Mouse (Mus musculus): ENCODE measurements around the gene Mapk8ip3. TPM values are rescaled to one million over a fixed set of nuclear protein-coding genes. Genes with fewer than 3 reads are reported as not detected.

The Mapk8ip3 gene
- polyA plus RNA-seq, 1 experiment from 2014 or later = 36.5 TPM

DNA sequence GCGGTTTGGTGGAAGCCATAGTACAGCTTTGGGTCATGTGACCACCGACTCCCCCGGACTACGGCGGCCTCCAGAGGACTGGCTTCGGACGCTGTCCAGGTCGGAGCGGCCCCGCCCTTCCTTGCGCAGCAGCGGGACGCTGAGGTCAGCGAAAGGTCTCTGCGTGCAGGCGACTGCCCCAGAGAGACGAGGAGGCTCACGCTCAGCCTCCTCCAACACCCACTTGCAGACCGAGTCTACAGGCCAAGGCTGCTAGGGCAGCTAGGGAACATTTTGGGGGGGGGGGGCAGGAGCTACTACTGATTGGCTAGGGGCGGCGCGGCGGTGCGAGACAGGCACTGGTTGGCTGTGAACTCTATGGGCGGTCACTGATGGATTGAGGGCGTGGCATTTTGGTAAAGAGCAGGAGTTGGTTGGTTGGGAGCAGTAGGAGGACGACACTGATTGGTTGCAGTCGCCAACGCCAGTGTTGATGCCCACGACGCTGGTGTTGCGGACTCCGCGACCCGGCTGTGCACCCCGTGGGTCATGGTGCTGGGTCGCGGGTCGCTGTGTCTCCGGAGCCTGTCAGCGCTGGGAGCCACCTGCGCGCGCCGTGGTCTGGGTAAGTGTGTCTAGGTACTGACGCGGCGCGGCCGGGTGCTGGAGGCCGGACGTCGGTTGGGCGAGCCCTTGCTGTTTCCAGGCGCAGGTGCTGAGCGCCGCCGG, 86.6 kb downstream of the Mapk8ip3 start, which contains the start of gene Fahd1:
Gene Fahd1 (minus strand): TSS at position 300 of the 708 bp plus-strand sequence.
- Histone ChIP-seq H3K36me3 (ENCODE audit: control insufficient read depth, insufficient read depth, low read length) (no peaks in the 10 kb centered on the region), H3K4me1 (ENCODE audit: control insufficient read depth, insufficient read depth, low read length) (peaks cover 4% of the 10 kb centered on the region; the same call in 1 of the 2 replicates), H3K4me3 (ENCODE audit: low read depth, low read length) (peak within 1 kb of the TSS; percentile 76), H3K27me3 (ENCODE audit: control insufficient read depth, insufficient read depth, low read length) (no peaks in the 10 kb centered on the region; the same call in 1 of the 2 replicates), H3K9me3 (ENCODE audit: control insufficient read depth, low read length) (no peaks in the 10 kb centered on the region), H3K27ac (ENCODE audit: low read depth, low read length) (peak within 1 kb of the TSS; percentile 73), H3K9ac (ENCODE audit: low read length) (peak within 1 kb of the TSS; percentile 71), H3K4me2 (peak within 1 kb of the TSS; percentile 72)
- under 1% methylated on average over 53 of the region's 58 CpGs for WGBS
- ATAC-seq (ENCODE audit: low FRiP score) (peak; percentile 100), DNase-seq (ENCODE audit: low spot score, missing footprints) (peak; percentile 98)

DNA sequence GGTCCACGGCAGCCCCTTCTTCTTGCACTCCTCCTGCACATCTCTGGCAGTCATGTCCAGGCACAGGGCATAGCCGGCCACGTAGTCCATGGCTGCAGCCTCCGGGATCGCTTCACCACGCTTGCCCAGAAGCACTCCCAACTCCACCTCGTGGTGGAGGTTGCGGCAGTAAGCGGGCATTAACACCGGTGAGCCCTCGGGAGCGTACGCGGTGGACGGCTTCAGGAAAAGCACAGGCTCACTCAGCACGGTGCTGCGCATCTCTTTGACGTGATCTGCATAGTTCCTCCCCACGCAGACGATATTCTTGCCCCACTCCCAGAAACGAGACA, 87.1 kb downstream of the Mapk8ip3 start:
- Histone ChIP-seq H3K4me3 (ENCODE audit: low read depth, low read length) (peak overlapping the region; percentile 76), H3K9me3 (ENCODE audit: control insufficient read depth, low read length) (no peaks in the 10 kb centered on the region), H3K27ac (ENCODE audit: low read depth, low read length) (peak overlapping the region; percentile 73), H3K9ac (ENCODE audit: low read length) (peak overlapping the region; percentile 71), H3K36me3 (ENCODE audit: control insufficient read depth, insufficient read depth, low read length) (no peaks in the 10 kb centered on the region), H3K4me1 (ENCODE audit: control insufficient read depth, insufficient read depth, low read length) (peaks cover 4% of the 10 kb centered on the region; the same call in 1 of the 2 replicates), H3K27me3 (ENCODE audit: control insufficient read depth, insufficient read depth, low read length) (no peaks in the 10 kb centered on the region; the same call in 1 of the 2 replicates), H3K4me2 (peak overlapping the region; percentile 60)
- DNase-seq (ENCODE audit: low spot score, missing footprints) (peak; percentile 98), ATAC-seq (ENCODE audit: low FRiP score) (peak; percentile 62)
- WGBS = under 1% methylated on average over 21 of the region's 21 CpGs

DNA sequence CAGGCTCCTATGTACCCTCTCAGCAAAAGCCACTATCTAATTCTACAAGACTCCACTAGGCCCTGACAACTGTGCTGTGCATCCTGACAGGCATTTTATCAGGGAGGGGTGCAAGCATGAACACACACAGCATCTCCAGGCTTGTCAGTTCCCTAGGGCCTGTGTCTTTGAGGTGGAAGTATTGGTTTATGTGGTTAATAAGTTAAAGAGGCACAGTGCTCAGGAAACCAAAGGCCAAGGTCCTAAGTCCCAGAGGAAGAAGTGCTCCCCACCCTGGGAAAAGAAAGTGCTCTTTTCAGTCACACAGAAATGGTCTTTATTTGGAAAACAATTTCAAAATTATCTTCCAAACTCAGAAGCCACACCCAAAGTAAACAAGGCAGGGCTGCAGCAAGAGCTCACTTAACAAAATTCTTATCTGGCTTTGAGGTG, 88.2 kb downstream of the Mapk8ip3 start:
- H3K9me3 ChIP-seq (ENCODE audit: control insufficient read depth, low read length) = no peaks in the 10 kb centered on the region
- no peak overlapping the region for H3K27ac ChIP-seq (ENCODE audit: low read depth, low read length)
- H3K36me3 ChIP-seq (ENCODE audit: control insufficient read depth, insufficient read depth, low read length) = no peaks in the 10 kb centered on the region
- 0 out of 2 replicates have a peak overlapping the region, but pooled peaks have one; percentile 1 for H3K4me3 ChIP-seq (ENCODE audit: low read depth, low read length)
- H3K27me3 ChIP-seq (ENCODE audit: control insufficient read depth, insufficient read depth, low read length) = no peaks in the 10 kb centered on the region; the same call in 1 of the 2 replicates
- DNase-seq (ENCODE audit: low spot score, missing footprints) = no peak
- peak overlapping the region; percentile 60; the same call in 1 of the 2 replicates for H3K4me2 ChIP-seq
- H3K9ac ChIP-seq (ENCODE audit: low read length) = no peak overlapping the region
- no peak for ATAC-seq (ENCODE audit: low FRiP score)
- peaks cover 4% of the 10 kb centered on the region; the same call in 1 of the 2 replicates for H3K4me1 ChIP-seq (ENCODE audit: control insufficient read depth, insufficient read depth, low read length)

DNA sequence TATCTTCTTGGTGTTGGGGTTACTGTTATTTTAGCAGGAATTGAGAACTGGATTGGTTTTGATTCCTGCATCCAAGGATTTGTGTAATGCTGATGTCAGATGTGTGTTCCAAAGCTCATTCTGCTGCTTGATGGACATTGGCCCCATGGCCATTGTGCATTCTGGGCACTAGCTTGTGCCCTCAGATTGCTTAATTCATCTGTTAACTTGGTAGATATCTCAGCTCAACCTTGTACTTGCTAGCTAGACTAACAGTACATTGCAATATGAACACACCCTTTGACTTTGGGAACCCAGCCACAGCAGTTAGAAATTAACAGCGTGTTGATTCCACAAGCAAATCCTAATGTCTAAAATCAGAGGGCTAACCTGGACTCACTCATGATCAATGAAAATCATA, 89.4 kb downstream of the Mapk8ip3 start:
- no peak overlapping the region for H3K9ac ChIP-seq (ENCODE audit: low read length)
- no peak for ATAC-seq (ENCODE audit: low FRiP score)
- DNase-seq (ENCODE audit: low spot score, missing footprints) = no peak
- no peak overlapping the region for H3K27ac ChIP-seq (ENCODE audit: low read depth, low read length)
- 92% methylated on average over 1 of the region's 1 CpGs for WGBS
- peaks cover 4% of the 10 kb centered on the region; the same call in 1 of the 2 replicates for H3K4me1 ChIP-seq (ENCODE audit: control insufficient read depth, insufficient read depth, low read length)
- H3K4me3 ChIP-seq (ENCODE audit: low read depth, low read length) = no peak overlapping the region
- H3K27me3 ChIP-seq (ENCODE audit: control insufficient read depth, insufficient read depth, low read length) = no peaks in the 10 kb centered on the region; the same call in 1 of the 2 replicates
- H3K9me3 ChIP-seq (ENCODE audit: control insufficient read depth, low read length) = no peaks in the 10 kb centered on the region
- no peaks in the 10 kb centered on the region for H3K36me3 ChIP-seq (ENCODE audit: control insufficient read depth, insufficient read depth, low read length)
- H3K4me2 ChIP-seq = no peak overlapping the region

DNA sequence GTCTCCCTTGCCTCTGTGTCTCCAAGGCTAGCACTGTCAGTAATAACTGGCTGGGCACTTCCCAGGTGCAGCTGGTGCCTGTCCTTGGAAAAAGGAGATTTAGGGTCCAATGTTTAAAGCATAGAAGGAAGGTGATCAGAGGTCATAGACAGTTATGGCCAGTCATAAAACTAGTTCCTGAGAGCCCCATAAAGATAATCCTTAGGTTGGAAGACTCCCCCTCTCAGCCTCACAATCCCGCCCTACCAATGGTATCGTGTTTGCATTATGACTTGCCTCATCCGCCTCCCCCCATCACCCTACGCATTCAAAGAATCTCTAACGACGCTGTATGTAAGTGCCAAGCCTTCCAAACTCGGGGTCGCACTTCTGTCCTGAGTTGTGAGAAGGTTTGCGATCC, 92.3 kb downstream of the Mapk8ip3 start:
- Histone ChIP-seq H3K4me2 (no peak overlapping the region), H3K9ac (ENCODE audit: low read length) (no peak overlapping the region), H3K9me3 (ENCODE audit: control insufficient read depth, low read length) (no peaks in the 10 kb centered on the region), H3K4me1 (ENCODE audit: control insufficient read depth, insufficient read depth, low read length) (peaks cover 4% of the 10 kb centered on the region; the same call in 1 of the 2 replicates), H3K27ac (ENCODE audit: low read depth, low read length) (no peak overlapping the region), H3K4me3 (ENCODE audit: low read depth, low read length) (no peak overlapping the region), H3K36me3 (ENCODE audit: control insufficient read depth, insufficient read depth, low read length) (no peaks in the 10 kb centered on the region), H3K27me3 (ENCODE audit: control insufficient read depth, insufficient read depth, low read length) (no peaks in the 10 kb centered on the region)
- ATAC-seq (ENCODE audit: low FRiP score) (no peak), DNase-seq (ENCODE audit: low spot score, missing footprints) (no peak)
- 51% methylated on average over 9 of the region's 9 CpGs for WGBS

DNA sequence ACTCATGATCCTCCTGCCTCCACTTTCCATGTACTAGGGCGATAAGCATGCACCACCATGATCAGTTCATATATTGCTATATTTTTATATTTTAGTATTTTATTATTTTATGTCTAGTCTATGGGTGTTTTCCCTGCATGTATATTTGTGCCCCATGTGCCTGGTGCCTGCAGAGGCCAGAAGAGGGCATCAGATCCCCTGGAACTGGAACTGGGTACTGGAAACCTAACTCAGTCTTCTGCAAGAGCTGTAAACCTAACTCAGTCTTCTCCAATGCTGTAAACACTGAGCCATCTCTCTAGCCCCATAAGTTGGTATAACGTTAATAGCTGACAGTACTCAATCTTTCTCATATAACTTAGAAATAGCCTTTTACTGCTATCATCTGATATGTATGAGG, 94.1 kb downstream of the Mapk8ip3 start:
- H3K9me3 ChIP-seq (ENCODE audit: control insufficient read depth, low read length) = no peaks in the 10 kb centered on the region
- no peaks in the 10 kb centered on the region for H3K36me3 ChIP-seq (ENCODE audit: control insufficient read depth, insufficient read depth, low read length)
- 60% methylated on average over 2 of the region's 2 CpGs for WGBS
- no peaks in the 10 kb centered on the region for H3K4me1 ChIP-seq (ENCODE audit: control insufficient read depth, insufficient read depth, low read length)
- no peak overlapping the region for H3K9ac ChIP-seq (ENCODE audit: low read length)
- DNase-seq (ENCODE audit: low spot score, missing footprints) (no peak), ATAC-seq (ENCODE audit: low FRiP score) (no peak)
- no peak overlapping the region for H3K4me2 ChIP-seq
- no peaks in the 10 kb centered on the region for H3K27me3 ChIP-seq (ENCODE audit: control insufficient read depth, insufficient read depth, low read length)
- no peak overlapping the region for H3K27ac ChIP-seq (ENCODE audit: low read depth, low read length)
- H3K4me3 ChIP-seq (ENCODE audit: low read depth, low read length) = no peak overlapping the region

Other genes with a start within 250 kb of the Mapk8ip3 start
- gene Syngr3, start 247.0 kb downstream of the Mapk8ip3 start, polyA plus RNA-seq (2014; fragmentation: Nextera tagmentation; extraction: Ambion mirVana) = 12.7 and 13.4 TPM in 2 replicates
- 54.8 and 59.6 TPM in 2 replicates for gene Gfer, start 240.8 kb downstream of the Mapk8ip3 start, polyA plus RNA-seq (2014; fragmentation: Nextera tagmentation; extraction: Ambion mirVana)
- gene Noxo1, start 240.7 kb downstream of the Mapk8ip3 start, polyA plus RNA-seq (2014; fragmentation: Nextera tagmentation; extraction: Ambion mirVana) = 0.97 and 1.5 TPM in 2 replicates
- gene Tbl3, start 229.3 kb downstream of the Mapk8ip3 start, polyA plus RNA-seq (2014; fragmentation: Nextera tagmentation; extraction: Ambion mirVana) = 91.0 and 97.5 TPM in 2 replicates
- gene Rnf151, start 218.9 kb downstream of the Mapk8ip3 start, polyA plus RNA-seq (2014; fragmentation: Nextera tagmentation; extraction: Ambion mirVana) = 0.22 TPM in 1 of 2 replicates, not detected in the other
- gene Rps2, start 218.9 kb downstream of the Mapk8ip3 start, polyA plus RNA-seq (2014; fragmentation: Nextera tagmentation; extraction: Ambion mirVana) = 1,270 and 1,392 TPM in 2 replicates
- 198 and 210 TPM in 2 replicates for gene Ndufb10, start 212.5 kb downstream of the Mapk8ip3 start, polyA plus RNA-seq (2014; fragmentation: Nextera tagmentation; extraction: Ambion mirVana)
- not detected in 2 replicates for gene Rpl3l, start 209.2 kb downstream of the Mapk8ip3 start, polyA plus RNA-seq (2014; fragmentation: Nextera tagmentation; extraction: Ambion mirVana)
- gene Msrb1, start 200.3 kb downstream of the Mapk8ip3 start, polyA plus RNA-seq (2014; fragmentation: Nextera tagmentation; extraction: Ambion mirVana) = 19.2 and 23.0 TPM in 2 replicates
- 0.18 and 0.23 TPM in 2 replicates for gene Hs3st6, start 184.0 kb downstream of the Mapk8ip3 start, polyA plus RNA-seq (2014; fragmentation: Nextera tagmentation; extraction: Ambion mirVana)
- not detected in 2 replicates for gene Meiob, start 132.7 kb downstream of the Mapk8ip3 start, polyA plus RNA-seq (2014; fragmentation: Nextera tagmentation; extraction: Ambion mirVana)
- 28.2 and 31.0 TPM in 2 replicates for gene Hagh, start 96.8 kb downstream of the Mapk8ip3 start, polyA plus RNA-seq (2014; fragmentation: Nextera tagmentation; extraction: Ambion mirVana)
- gene Fahd1, start 86.6 kb downstream of the Mapk8ip3 start, polyA plus RNA-seq (2014; fragmentation: Nextera tagmentation; extraction: Ambion mirVana) = 18.8 and 21.5 TPM in 2 replicates
- 0.08 TPM in 1 of 2 replicates, not detected in the other for gene Igfals, start 71.0 kb downstream of the Mapk8ip3 start, polyA plus RNA-seq (2014; fragmentation: Nextera tagmentation; extraction: Ambion mirVana)
- 70.4 and 73.8 TPM in 2 replicates for gene Nubp2, start 50.6 kb downstream of the Mapk8ip3 start, polyA plus RNA-seq (2014; fragmentation: Nextera tagmentation; extraction: Ambion mirVana)
- gene Spsb3, start 50.3 kb downstream of the Mapk8ip3 start, polyA plus RNA-seq (2014; fragmentation: Nextera tagmentation; extraction: Ambion mirVana) = 37.3 and 44.4 TPM in 2 replicates
- gene Eme2, start 41.9 kb downstream of the Mapk8ip3 start, polyA plus RNA-seq (2014; fragmentation: Nextera tagmentation; extraction: Ambion mirVana) = 18.4 and 20.8 TPM in 2 replicates
- gene Mrps34, start 41.9 kb downstream of the Mapk8ip3 start, polyA plus RNA-seq (2014; fragmentation: Nextera tagmentation; extraction: Ambion mirVana) = 68.6 and 73.2 TPM in 2 replicates
- gene Nme3, start 40.5 kb downstream of the Mapk8ip3 start, polyA plus RNA-seq (2014; fragmentation: Nextera tagmentation; extraction: Ambion mirVana) = 48.0 and 49.5 TPM in 2 replicates
- gene Jpt2, start 23.7 kb upstream of the Mapk8ip3 start, polyA plus RNA-seq (2014; fragmentation: Nextera tagmentation; extraction: Ambion mirVana) = 283 and 284 TPM in 2 replicates
- gene Cramp1l, start 78.8 kb upstream of the Mapk8ip3 start, polyA plus RNA-seq (2014; fragmentation: Nextera tagmentation; extraction: Ambion mirVana) = 10.8 and 11.2 TPM in 2 replicates
- gene Ift140, start 79.1 kb upstream of the Mapk8ip3 start, polyA plus RNA-seq (2014; fragmentation: Nextera tagmentation; extraction: Ambion mirVana) = 20.9 and 21.2 TPM in 2 replicates
- gene Tmem204, start 146.6 kb upstream of the Mapk8ip3 start, polyA plus RNA-seq (2014; fragmentation: Nextera tagmentation; extraction: Ambion mirVana) = 9.5 and 10.4 TPM in 2 replicates
- 22.5 and 23.2 TPM in 2 replicates for gene Telo2, start 179.0 kb upstream of the Mapk8ip3 start, polyA plus RNA-seq (2014; fragmentation: Nextera tagmentation; extraction: Ambion mirVana)
- not detected in 2 replicates for gene Ptx4, start 183.8 kb upstream of the Mapk8ip3 start, polyA plus RNA-seq (2014; fragmentation: Nextera tagmentation; extraction: Ambion mirVana)
- 16.7 and 20.4 TPM in 2 replicates for gene Clcn7, start 196.4 kb upstream of the Mapk8ip3 start, polyA plus RNA-seq (2014; fragmentation: Nextera tagmentation; extraction: Ambion mirVana)
- not detected in 2 replicates for gene Ccdc154, start 225.5 kb upstream of the Mapk8ip3 start, polyA plus RNA-seq (2014; fragmentation: Nextera tagmentation; extraction: Ambion mirVana)
- gene Gm38655, start 238.5 kb upstream of the Mapk8ip3 start, polyA plus RNA-seq (2014; fragmentation: Nextera tagmentation; extraction: Ambion mirVana) = not detected in 2 replicates
- 34.4 TPM in 2 replicates for gene BC003965, start 247.6 kb upstream of the Mapk8ip3 start, polyA plus RNA-seq (2014; fragmentation: Nextera tagmentation; extraction: Ambion mirVana)

Data from midbrain, embryonic 11.5 days (tissue).